Mouse (Mus musculus): Measurements from ENCODE around the gene Zfp426. TPM values are rescaled to one million over a fixed set of nuclear protein-coding genes. Genes with fewer than 3 reads are reported as not detected.
A peak's percentile ranks its signal among the peaks of the same experiment; 100 is the strongest.

The Zfp426 gene
- total RNA-seq (2015; ENCODE audit: low replicate concordance) (19.3 and 24.1 TPM in 2 replicates), total RNA-seq (2017; ENCODE audit: low replicate concordance) (11.6 and 23.1 TPM in 2 replicates)

DNA sequence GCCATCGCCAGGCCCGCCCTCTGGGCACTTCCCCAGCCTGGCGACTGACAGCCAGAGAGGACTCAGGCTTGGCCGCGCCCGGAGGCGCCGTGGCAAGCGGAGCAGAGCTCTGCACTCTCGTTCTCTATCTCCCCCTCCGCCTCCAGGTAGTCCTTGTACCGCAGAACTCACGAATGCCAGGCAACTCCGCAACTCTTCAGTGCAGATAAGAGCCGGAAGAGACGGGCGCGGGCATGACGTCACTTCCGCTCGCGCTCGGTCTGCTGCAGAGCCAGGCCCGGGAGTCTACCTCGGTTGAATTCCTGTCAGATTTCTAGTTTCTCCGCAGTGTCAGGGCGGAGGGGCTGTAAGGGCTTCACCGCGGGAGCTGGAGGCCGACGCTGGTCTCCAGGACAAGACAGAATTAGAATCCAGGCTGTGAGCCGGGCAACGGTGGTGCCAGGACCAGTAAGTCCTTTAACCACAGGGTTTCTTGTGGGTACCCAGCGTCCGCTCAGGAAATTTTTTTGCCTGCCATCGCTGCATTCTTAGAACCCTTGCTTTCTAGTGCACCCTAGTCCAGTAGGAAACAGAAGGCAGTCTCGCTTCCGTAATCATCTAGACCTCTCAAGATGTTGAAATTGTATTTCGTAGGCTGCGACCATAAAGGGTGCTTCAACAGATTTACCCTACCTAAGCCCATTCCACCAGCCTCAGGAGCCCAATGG, at the start of gene Zfp426:
Zfp426 (minus strand) TSS at position 220 of the 707 bp plus-strand sequence.
- peak; percentile 98 for ATAC-seq (replicated peaks; ENCODE audit: low FRiP score, poor library complexity, severe bottlenecking)

- no peak for ATAC-seq (replicated peaks; ENCODE audit: low FRiP score, poor library complexity, severe bottlenecking)
Measured at GRCm38 (mm10) chr9:20536598-20536997, 44.1 kb upstream of the Zfp426 start.

DNA sequence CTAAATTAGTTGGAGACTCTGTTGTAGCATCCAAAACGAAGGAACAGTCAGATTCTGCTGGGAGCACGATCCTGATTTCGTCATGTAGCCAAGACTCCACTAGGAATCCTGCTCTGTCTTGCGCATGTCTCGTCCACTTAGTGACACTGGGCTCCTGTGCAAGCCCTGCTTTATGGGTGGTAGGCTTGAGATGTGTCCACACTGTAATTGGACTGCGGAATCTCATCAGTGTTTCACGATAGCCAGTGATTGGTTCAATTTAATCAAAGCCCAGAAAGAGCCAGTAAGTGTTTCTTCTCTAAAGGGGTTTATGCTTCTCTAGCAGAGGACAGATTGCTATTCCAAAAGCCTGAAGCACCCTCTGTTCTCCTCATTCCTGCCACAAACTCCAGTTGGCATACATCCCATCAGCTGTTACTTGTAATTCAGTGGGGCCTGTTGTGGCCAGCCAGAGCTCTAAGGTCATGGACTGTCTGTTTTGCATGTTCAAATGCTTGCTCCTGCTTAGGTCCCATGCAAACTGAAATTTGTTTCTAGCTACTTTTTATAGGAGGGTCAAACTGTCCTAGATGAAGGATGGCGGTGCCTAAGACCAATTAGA, 41.9 kb upstream of the Zfp426 start:
- ATAC-seq (replicated peaks; ENCODE audit: low FRiP score, poor library complexity, severe bottlenecking), result no peak

DNA sequence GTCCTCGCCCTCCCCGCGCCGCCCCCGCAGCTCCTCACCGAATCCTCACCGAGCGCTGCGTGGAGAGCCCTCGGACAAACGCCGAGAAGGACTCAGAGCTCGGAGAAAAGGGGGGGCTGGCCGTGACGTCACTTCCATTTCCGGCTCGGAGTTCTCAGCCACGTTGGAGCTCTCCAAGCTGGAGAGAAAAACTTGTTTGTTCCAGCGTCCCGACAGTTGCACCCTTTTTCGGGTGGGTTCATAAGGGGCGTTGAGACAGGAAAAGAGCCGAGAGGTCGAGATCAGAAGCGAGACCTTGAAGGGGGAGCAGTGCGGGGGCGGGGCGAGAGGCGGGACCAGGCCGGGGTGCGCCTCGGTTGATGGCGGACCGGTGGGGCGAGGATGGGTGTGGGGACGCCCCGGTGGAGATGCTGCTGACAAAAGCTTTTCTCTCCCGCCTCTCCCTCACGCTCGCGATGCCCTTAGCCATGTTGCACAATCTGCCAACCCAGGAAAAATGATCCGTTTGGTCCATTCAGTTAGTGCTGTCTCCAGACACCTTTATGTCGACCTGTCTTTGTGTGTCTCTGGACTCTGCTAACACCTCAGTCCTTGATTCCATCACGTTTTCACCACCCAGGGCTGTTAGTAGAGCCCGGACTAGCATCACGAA, 28.9 kb upstream of the Zfp426 start, which contains the start of gene Zfp266:
Zfp266 (minus strand) TSS at position 112 of the 652 bp plus-strand sequence.
- peak; percentile 96 for ATAC-seq (replicated peaks; ENCODE audit: low FRiP score, poor library complexity, severe bottlenecking)

- ATAC-seq (replicated peaks; ENCODE audit: low FRiP score, poor library complexity, severe bottlenecking), result no peak
Measured at GRCm38 (mm10) chr9:20520531-20521210, 28.1 kb upstream of the Zfp426 start.

DNA sequence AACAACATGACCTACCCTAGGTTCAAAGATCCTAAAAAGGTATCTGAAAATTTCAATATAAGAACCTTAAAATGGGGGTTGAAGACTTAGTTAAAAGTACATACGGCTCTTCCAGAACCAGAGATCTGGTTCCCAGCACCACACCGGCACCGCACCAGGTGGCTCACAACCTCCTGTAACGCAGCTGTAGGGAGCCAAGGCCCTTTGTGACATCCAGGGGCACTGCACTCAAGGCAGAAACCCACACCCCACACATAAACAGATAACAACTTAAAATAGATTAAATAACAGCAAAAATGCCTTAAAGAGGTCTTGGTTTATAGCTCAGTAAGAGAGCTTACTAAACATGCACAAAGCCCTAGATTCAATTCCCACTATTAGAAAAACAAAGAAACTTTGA, 27.4 kb upstream of the Zfp426 start:
- no peak for ATAC-seq (replicated peaks; ENCODE audit: low FRiP score, poor library complexity, severe bottlenecking)

GRCm38 (mm10) chr9:20518708-20519107, 26.2 kb upstream of the Zfp426 start:
- ATAC-seq (replicated peaks; ENCODE audit: low FRiP score, poor library complexity, severe bottlenecking), result no peak

DNA sequence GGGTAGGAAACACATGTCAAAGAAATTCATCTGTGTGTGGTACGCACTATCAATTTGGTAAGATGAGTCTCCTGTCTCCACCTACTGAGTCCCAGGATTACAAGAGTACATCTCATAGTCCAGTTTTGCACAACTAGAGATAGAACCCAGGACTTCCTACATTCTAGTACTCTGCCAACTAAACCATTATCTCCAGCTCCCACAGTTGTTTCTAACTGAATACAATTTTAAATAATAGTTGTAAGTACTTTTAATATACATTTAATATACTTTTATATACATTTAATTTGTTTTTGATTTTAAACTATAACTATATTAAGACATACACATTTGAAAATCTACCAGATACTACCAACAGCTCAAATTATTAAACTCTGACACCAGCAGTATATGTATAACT, 25.2 kb upstream of the Zfp426 start:
- ATAC-seq (replicated peaks; ENCODE audit: low FRiP score, poor library complexity, severe bottlenecking), result no peak

DNA sequence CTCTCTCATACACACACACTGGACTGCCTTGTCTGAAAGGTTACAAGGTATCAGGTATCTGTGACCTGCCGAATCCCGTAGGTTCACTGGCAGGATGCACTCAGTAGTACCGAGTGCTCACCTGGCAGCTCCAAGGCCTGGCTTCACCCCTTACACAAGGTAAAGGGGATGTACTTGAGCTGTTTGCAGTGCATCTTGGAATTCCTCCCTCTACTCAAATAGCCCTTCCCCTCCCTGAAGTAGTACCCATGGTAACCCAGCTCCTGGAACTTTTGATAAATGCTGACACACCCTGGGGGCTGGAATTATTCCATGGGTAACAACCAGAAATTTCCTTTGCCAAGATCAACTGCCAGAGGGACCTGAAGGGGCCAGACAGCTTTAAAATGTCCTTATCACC, 21.5 kb upstream of the Zfp426 start:
- ATAC-seq (replicated peaks; ENCODE audit: low FRiP score, poor library complexity, severe bottlenecking), result 0 out of 2 replicates have a peak, but pooled peaks have one; percentile 4

DNA sequence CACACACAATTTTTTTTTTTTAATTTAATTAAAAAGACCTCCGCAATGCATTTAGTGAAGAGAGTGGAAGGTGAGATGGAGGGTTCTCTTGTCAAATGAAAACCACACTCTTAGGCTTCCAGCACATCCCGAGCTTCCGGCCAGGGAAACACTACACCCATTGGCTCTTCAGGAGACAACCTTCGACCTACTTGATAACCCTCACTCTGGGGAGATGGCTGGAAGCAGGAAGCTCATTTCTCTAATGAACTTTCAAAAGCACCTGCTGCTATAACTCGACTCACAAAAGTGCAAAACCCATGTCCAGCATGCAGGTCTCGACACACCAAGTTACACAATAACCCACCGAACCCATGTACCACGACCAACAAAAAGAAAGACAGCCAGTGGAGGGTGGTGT, 20.2 kb upstream of the Zfp426 start:
- no peak for ATAC-seq (replicated peaks; ENCODE audit: low FRiP score, poor library complexity, severe bottlenecking)

- ATAC-seq (replicated peaks; ENCODE audit: low FRiP score, poor library complexity, severe bottlenecking), result no peak
Measured at GRCm38 (mm10) chr9:20511645-20512044, 19.1 kb upstream of the Zfp426 start.

DNA sequence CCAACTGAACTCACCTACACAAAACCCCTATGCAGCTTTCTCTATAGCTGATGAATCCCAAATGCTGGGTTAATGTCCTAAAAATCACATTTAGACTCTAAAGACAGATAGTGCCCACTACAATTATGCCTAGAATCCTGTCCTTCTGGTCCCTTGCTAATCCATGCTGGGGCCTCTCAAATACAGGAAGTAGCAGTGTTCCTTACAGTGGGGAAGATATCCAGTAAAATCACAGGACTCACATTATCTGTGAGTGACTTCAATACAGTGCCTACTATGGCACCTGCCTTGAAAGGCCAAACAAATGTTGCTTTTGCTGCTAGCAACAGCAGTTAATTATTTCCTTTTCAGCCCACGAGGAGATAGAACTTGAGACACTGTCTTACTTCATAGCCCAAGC, 17.8 kb upstream of the Zfp426 start:
- no peak for ATAC-seq (replicated peaks; ENCODE audit: low FRiP score, poor library complexity, severe bottlenecking)

DNA sequence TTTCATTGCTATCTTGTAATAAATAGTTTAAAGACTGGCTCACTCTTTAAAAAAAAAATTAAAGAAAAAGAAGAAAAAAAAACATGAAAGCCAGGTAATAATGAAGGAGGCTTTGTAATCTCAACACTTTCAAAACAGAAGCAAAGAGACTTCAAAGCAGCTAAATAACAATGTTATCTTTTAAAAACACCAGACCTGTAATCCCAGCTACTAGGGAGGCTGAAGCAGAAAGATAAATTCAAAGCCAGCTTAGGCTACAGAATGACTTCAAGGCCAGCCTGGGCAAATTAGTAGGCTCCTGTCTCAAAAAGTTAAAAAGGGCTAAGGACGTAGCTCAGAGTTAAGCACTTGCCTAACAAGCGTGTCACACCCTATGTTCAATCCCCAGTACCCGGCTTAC, 17.1 kb upstream of the Zfp426 start:
- no peak for ATAC-seq (replicated peaks; ENCODE audit: low FRiP score, poor library complexity, severe bottlenecking)

GRCm38 (mm10) chr9:20504801-20505200, 12.3 kb upstream of the Zfp426 start:
- ATAC-seq (replicated peaks; ENCODE audit: low FRiP score, poor library complexity, severe bottlenecking), result no peak

- ATAC-seq (replicated peaks; ENCODE audit: low FRiP score, poor library complexity, severe bottlenecking), result no peak
Measured at GRCm38 (mm10) chr9:20493281-20493680, 735 bp upstream of the Zfp426 start.

GRCm38 (mm10) chr9:20491858-20492526, 554 bp downstream of the Zfp426 start:
- ATAC-seq (replicated peaks; ENCODE audit: low FRiP score, poor library complexity, severe bottlenecking), result peak; percentile 42; the same call in 1 of the 2 replicates

GRCm38 (mm10) chr9:20489536-20489935, 3.0 kb downstream of the Zfp426 start:
- ATAC-seq (replicated peaks; ENCODE audit: low FRiP score, poor library complexity, severe bottlenecking), result no peak

GRCm38 (mm10) chr9:20479396-20479795, 13.2 kb downstream of the Zfp426 start:
- no peak for ATAC-seq (replicated peaks; ENCODE audit: low FRiP score, poor library complexity, severe bottlenecking)

GRCm38 (mm10) chr9:20476632-20477031, 15.9 kb downstream of the Zfp426 start:
- ATAC-seq (replicated peaks; ENCODE audit: low FRiP score, poor library complexity, severe bottlenecking), result no peak
